Mouse (Mus musculus): Measurements from ENCODE around the gene Bst1. TPM values are rescaled to one million over a fixed set of nuclear protein-coding genes. Genes with fewer than 3 reads are reported as not detected.

Gene Bst1
- total RNA-seq, 2 experiments from 2014 or later = 0.16 TPM; not detected in 1

GRCm38 (mm10) chr5:43853868-43854488 lies 35.3 kb downstream of the Bst1 start:
- no peak for DNase-seq (ENCODE audit: low spot score in 2 of 2)

GRCm38 (mm10) chr5:43855769-43856168 lies 37.1 kb downstream of the Bst1 start:
- no peak for DNase-seq (ENCODE audit: low spot score in 2 of 2)

GRCm38 (mm10) chr5:43859663-43860062 lies 41.0 kb downstream of the Bst1 start:
- DNase-seq (ENCODE audit: low spot score in 2 of 2) = no peak

GRCm38 (mm10) chr5:43860096-43860495 lies 41.4 kb downstream of the Bst1 start:
- DNase-seq (ENCODE audit: low spot score in 2 of 2) = no peak

GRCm38 (mm10) chr5:43860670-43861431 lies 42.2 kb downstream of the Bst1 start:
- DNase-seq (ENCODE audit: low spot score in 2 of 2) = no peak

- DNase-seq (ENCODE audit: low spot score in 2 of 2) = no peak
These were observed 45.0 kb downstream of the Bst1 start for GRCm38 (mm10) chr5:43863642-43864041.

- no peak for DNase-seq (ENCODE audit: low spot score in 2 of 2)
These were observed 46.6 kb downstream of the Bst1 start for GRCm38 (mm10) chr5:43865316-43865715.

- no peak for DNase-seq (ENCODE audit: low spot score in 2 of 2)
These were observed 49.6 kb downstream of the Bst1 start, which contains the start of gene Cd38 for GRCm38 (mm10) chr5:43868253-43868652. Gene Cd38 (plus strand): TSS chr5:43868553.

- DNase-seq (ENCODE audit: low spot score in 2 of 2) = peak; percentile 36 to 38
These were observed 50.3 kb downstream of the Bst1 start for GRCm38 (mm10) chr5:43868711-43869600.

GRCm38 (mm10) chr5:43871845-43872244 lies 53.2 kb downstream of the Bst1 start:
- no peak for DNase-seq (ENCODE audit: low spot score in 2 of 2)

GRCm38 (mm10) chr5:43872652-43873051 lies 54.0 kb downstream of the Bst1 start:
- DNase-seq (ENCODE audit: low spot score in 2 of 2) = no peak

- no peak for DNase-seq (ENCODE audit: low spot score in 2 of 2)
These were observed 63.3 kb downstream of the Bst1 start for GRCm38 (mm10) chr5:43882034-43882433.

- no peak for DNase-seq (ENCODE audit: low spot score in 2 of 2)
These were observed 66.6 kb downstream of the Bst1 start for GRCm38 (mm10) chr5:43885060-43885820.

- DNase-seq (ENCODE audit: low spot score in 2 of 2) = peak; percentile 35 to 49
These were observed 73.7 kb downstream of the Bst1 start for GRCm38 (mm10) chr5:43892386-43892785.

Other genes with a start within 250 kb of the Bst1 start
- gene Cc2d2a, start 156.5 kb upstream of the Bst1 start, total RNA-seq (2021) = 10 to 100 TPM; 12.7 to 15.2 TPM
- gene Fbxl5, start 2.8 kb downstream of the Bst1 start, total RNA-seq (2021) = 10 to 100 TPM; 77.7 to 88.1 TPM
- gene Cd38, start 49.7 kb downstream of the Bst1 start, total RNA-seq (2021) = 10 to 100 TPM; 10.5 to 11.3 TPM
- gene Gm7879, start 94.3 kb downstream of the Bst1 start, total RNA-seq (2021) = 10 to 100 TPM in 1 of 2 experiments, 1 to 10 TPM in 1; 9.4 to 13.8 TPM
- gene Fgfbp1, start 162.9 kb downstream of the Bst1 start, total RNA-seq (2021) = 1 to 10 TPM; 1.4 to 2.4 TPM

All from layer of hippocampus, postnatal 10 days (tissue).